Mouse (Mus musculus) stomach, embryonic 14.5 days (tissue): ENCODE measurements at regions not wholly inside any gene's neighbourhood (a gene's known extent, or its start where the extent isn't known, plus 50 kb on each side); places are given as distances from the start of the nearest gene placed in this dataset.

ENCODE experiments used
- ATAC-seq: fragments of 200-750 bp; cut with Nextera tagmentation; 2 replicates; pipeline ENCODE4 v1.8.0; 2017; ENCODE audit warnings: low read depth, moderate TSS enrichment; ENCODE audit not compliant: insufficient number of reproducible peaks, insufficient read depth, low FRiP score
- H3K27ac ChIP-seq: fragments of 300-500 bp; sonication (generic); 2 replicates; pipeline ENCODE4 v1.5.1; 2014; ENCODE audit warnings: mild to moderate bottlenecking, low read length, moderate library complexity, mixed read lengths
- H3K27me3 ChIP-seq: fragments of 300-500 bp; sonication (generic); 2 replicates; pipeline ENCODE4 v1.6.1; 2014; ENCODE audit warnings: low read length, control low read depth, mixed read lengths; ENCODE audit not compliant: control insufficient read depth, insufficient read depth
- H3K36me3 ChIP-seq: fragments of 300-500 bp; sonication (generic); 2 replicates; pipeline ENCODE4 v1.6.1; 2014; ENCODE audit warnings: mild to moderate bottlenecking, control low read depth, low read length, moderate library complexity, mixed read lengths; ENCODE audit not compliant: control insufficient read depth, insufficient read depth
- H3K4me1 ChIP-seq: fragments of 300-500 bp; sonication (generic); 2 replicates; pipeline ENCODE4 v1.6.1; 2014; ENCODE audit warnings: low read length, control low read depth, mixed read lengths; ENCODE audit not compliant: control insufficient read depth, insufficient read depth
- H3K4me2 ChIP-seq: fragments of 300-500 bp; sonication (generic); replicated peaks from 2 replicates; pipeline ENCODE4 v1.6.1; 2014; ENCODE audit warnings: low read depth, low read length, control low read depth
- H3K4me3 ChIP-seq: fragments of 300-500 bp; sonication (generic); 2 replicates; pipeline ENCODE4 v1.5.1; 2014; ENCODE audit warnings: low read depth, low read length, control low read depth
- H3K9ac ChIP-seq: fragments of 300-500 bp; sonication (generic); replicated peaks from 2 replicates; pipeline ENCODE4 v1.6.1; 2014; ENCODE audit warnings: low read depth, mild to moderate bottlenecking, control low read depth, low read length, moderate library complexity, mixed read lengths
- H3K9me3 ChIP-seq: fragments of 300-500 bp; sonication (generic); 2 replicates; pipeline ENCODE4 v1.6.1; 2016; ENCODE audit warnings: low read depth, low read length, control low read depth; ENCODE audit not compliant: control insufficient read depth
- WGBS: fragments of 180-500 bp; shearing (Covaris S2); extraction: QIAGEN DNeasy Blood & Tissue Kit; methylation state at CpG from one replicate; pipeline ENCODE4 v1.1.7; 2014; 5-methylcytosine and 5-hydroxymethylcytosine counted together

DNA sequence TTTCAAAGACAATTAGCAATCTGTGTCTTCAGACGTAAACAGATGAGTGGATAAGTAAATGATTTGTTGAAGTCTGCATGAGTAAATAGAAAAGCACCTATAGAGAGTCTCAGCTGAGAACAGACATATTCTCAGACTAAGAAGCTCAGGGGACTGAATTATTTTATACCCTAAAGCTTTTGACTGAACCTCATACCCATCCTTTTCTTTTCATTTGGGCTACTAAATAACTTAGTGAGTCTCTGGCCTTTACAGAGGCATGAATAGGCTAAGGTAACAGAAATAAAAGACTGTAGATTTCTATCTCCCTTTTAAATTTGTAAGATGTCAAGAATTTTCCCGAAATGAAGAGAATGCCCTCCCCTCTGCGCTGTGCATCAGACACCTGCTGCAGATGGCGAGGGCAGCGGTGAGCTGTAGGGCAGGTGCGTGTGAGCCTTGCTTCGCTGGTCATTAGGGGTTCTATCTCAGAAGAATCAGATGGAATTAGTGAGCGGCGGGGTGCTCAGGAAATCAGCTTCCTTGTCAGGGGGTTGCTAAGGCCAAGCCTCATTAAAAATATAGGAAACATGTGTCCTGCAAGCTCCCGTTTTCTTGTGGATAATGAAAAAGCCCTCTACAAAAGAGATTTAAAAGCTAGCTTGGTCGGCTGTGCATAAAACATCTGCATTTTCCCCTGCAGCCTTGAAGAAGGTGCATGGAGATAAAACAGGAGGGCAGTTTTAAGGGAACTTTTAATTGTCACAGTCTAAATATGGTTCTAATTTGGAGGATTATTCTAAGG lies 107.0 kb upstream of the Arhgap24 start:
- Histone ChIP-seq H3K9me3 (no peaks in the 10 kb centered on the region), H3K36me3 (no peaks in the 10 kb centered on the region), H3K27me3 (no peaks in the 10 kb centered on the region), H3K27ac (no peak overlapping the region), H3K4me3 (no peak overlapping the region), H3K4me1 (no peaks in the 10 kb centered on the region), H3K4me2 (no peak overlapping the region), H3K9ac (no peak overlapping the region)
- ATAC-seq: no peak
- 66% methylated on average over 11 of the region's 11 CpGs for WGBS

DNA sequence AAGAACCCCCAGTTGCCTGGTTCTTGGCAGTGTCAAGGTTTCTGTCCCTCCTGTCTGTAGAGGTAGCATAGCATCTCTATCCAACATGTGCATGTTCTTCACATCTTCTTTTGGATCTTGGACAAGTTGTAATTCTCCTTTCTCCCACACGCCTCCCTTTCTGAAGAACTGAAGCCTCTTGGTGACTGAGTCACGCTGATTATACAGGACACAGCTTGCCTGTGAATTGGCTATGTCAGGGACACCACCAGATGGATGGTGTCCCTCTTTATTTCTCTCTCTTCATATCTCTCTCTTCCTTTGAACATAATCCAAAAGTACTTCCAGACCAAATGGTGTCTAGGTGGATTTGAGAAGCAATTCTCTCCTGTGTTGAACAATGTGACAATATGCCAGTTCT lies 105.9 kb upstream of the Arhgap24 start:
- no peak for ATAC-seq
- 79% methylated on average over 2 of the region's 2 CpGs for WGBS

DNA sequence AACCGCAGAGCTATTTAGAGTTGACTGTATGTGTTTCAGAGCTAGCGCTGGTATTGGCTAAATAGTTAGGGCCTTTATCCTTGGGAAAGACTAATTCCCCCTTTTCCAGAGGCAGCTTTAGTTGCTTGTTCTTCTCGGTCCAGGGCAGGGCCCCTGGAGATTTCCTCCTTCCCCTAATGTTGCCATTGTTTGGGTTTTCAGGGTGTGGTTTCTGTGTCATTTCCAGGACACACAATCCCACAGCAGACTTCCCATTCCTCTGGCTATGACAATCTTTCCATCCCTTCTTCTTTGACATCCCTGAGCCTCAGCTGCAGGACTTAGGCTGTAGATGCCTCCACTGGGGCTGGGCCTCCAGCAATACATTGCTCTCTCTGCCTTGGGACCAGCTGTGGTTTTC lies 87.2 kb upstream of the Arhgap24 start:
- 74% methylated on average over 3 of the region's 3 CpGs for WGBS
- ATAC-seq: no peak
- H3K36me3 ChIP-seq: no peaks in the 10 kb centered on the region
- no peak overlapping the region for H3K9ac ChIP-seq
- no peak overlapping the region for H3K4me3 ChIP-seq
- no peaks in the 10 kb centered on the region for H3K4me1 ChIP-seq
- no peaks in the 10 kb centered on the region for H3K27me3 ChIP-seq
- H3K4me2 ChIP-seq: no peak overlapping the region
- H3K9me3 ChIP-seq: no peaks in the 10 kb centered on the region
- no peak overlapping the region for H3K27ac ChIP-seq

More for the DNA sequence above, 105.9 kb upstream of the Arhgap24 start:
- Histone ChIP-seq H3K4me3 (no peak overlapping the region), H3K9me3 (no peaks in the 10 kb centered on the region), H3K27me3 (no peaks in the 10 kb centered on the region), H3K36me3 (no peaks in the 10 kb centered on the region), H3K27ac (no peak overlapping the region), H3K4me1 (no peaks in the 10 kb centered on the region), H3K9ac (no peak overlapping the region), H3K4me2 (no peak overlapping the region)

DNA sequence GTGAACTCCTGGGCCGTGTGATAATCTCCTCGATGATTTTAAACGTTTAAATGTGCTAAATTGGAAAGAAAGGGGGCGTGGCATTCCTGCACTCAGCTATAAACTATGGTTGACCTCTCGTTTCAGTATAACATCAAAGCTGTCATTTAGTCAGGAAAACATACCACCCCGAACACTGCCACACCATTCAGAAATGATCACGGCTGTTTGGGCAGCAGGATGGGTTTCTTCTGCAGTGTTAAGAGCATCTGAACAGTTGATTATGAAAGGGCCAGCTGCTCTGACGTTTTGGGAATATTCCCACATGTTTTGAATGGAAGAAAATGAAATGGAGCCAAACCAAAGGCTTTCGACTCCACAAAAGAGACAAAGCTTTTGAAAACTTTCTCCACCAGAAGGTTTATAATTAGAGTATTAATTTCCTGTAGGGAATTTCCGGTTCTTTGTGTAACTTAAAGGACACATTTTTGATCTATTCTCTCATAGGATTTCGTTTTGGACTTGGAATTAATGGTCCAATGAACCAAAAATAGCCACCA lies 85.5 kb upstream of the Arhgap24 start:
- Histone ChIP-seq H3K9me3 (no peaks in the 10 kb centered on the region), H3K4me3 (no peak overlapping the region), H3K9ac (no peak overlapping the region), H3K4me2 (no peak overlapping the region), H3K4me1 (no peaks in the 10 kb centered on the region), H3K27me3 (no peaks in the 10 kb centered on the region), H3K36me3 (no peaks in the 10 kb centered on the region), H3K27ac (no peak overlapping the region; the same call in 1 of the 2 replicates)
- no peak for ATAC-seq
- WGBS: 32% methylated on average over 11 of the region's 11 CpGs

DNA sequence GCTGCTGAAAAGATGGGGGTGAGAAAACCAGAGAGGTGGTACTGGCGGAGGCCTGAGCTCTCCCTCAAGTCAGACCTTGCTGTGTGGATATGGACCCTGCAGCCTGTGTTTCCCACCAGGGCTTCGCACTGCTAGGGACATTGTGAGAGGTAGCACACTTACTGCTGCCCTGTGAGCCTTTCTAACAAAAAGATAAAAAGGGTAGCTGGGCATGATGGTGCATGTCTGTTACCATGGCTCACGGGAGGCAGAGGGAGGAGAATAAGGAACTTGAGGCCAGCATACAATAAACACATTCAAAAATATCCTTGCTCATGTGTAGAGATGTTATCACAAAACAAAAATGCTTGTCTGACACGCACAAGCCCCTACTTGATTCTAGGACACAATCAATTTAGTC lies 82.2 kb upstream of the Arhgap24 start:
- Histone ChIP-seq H3K27ac (peak overlapping the region; percentile 52; the same call in 1 of the 2 replicates), H3K9me3 (no peaks in the 10 kb centered on the region), H3K4me3 (no peak overlapping the region), H3K4me1 (no peaks in the 10 kb centered on the region), H3K4me2 (no peak overlapping the region), H3K27me3 (no peaks in the 10 kb centered on the region), H3K36me3 (no peaks in the 10 kb centered on the region), H3K9ac (no peak overlapping the region)
- 70% methylated on average over 4 of the region's 4 CpGs for whole genome bisulfite sequencing
- ATAC-seq: no peak

DNA sequence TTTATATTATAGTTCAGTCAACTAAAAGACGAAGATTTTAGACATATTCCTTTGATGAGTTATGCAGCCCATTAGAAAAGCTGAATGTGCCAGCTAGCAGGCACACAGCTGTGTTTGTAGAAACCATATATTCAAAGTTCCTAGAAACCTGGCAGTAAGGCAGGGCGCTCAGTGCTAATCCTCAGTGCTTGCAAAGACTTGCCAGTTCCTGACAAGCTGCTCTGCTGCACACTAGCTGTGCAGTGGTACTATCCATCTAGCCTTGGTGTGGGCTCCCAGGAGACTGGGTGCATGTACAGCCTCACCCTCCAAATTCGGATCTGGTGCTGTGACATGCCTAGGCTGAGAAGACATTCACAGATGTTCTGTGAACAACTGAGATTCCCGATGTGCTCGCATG lies 63.5 kb upstream of the Arhgap24 start:
- H3K36me3 ChIP-seq: no peaks in the 10 kb centered on the region
- no peak overlapping the region for H3K4me2 ChIP-seq
- H3K9ac ChIP-seq: no peak overlapping the region
- no peak overlapping the region for H3K4me3 ChIP-seq
- no peaks in the 10 kb centered on the region for H3K9me3 ChIP-seq
- no peak for ATAC-seq
- H3K4me1 ChIP-seq: no peaks in the 10 kb centered on the region
- WGBS: 67% methylated on average over 5 of the region's 5 CpGs
- H3K27ac ChIP-seq: no peak overlapping the region
- H3K27me3 ChIP-seq: no peaks in the 10 kb centered on the region

DNA sequence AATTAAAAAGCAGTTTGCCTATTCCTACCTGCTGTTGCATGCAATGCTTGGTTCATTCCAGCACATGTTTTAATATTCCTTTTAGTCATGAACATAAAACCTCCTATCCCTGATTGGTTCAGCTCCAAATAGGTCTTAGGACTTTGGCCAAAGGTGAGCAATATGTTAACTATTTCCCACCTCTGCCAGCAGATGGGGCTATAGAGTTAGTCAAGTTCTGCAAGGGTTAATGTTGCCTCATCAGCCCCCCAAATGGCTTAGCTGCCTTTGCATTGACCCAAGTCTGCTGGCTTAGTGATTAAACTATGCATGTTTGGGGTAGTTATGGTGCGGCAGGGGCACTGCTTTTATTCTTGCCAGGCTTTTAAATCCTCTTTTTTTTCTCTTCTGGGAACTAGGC lies 62.1 kb upstream of the Arhgap24 start:
- H3K9ac ChIP-seq: no peak overlapping the region
- no peaks in the 10 kb centered on the region for H3K9me3 ChIP-seq
- no peaks in the 10 kb centered on the region for H3K27me3 ChIP-seq
- no peaks in the 10 kb centered on the region for H3K36me3 ChIP-seq
- 28% methylated on average over 1 of the region's 1 CpGs for WGBS
- ATAC-seq: no peak
- no peak overlapping the region for H3K4me2 ChIP-seq
- H3K4me3 ChIP-seq: no peak overlapping the region
- no peak overlapping the region for H3K27ac ChIP-seq
- H3K4me1 ChIP-seq: no peaks in the 10 kb centered on the region

DNA sequence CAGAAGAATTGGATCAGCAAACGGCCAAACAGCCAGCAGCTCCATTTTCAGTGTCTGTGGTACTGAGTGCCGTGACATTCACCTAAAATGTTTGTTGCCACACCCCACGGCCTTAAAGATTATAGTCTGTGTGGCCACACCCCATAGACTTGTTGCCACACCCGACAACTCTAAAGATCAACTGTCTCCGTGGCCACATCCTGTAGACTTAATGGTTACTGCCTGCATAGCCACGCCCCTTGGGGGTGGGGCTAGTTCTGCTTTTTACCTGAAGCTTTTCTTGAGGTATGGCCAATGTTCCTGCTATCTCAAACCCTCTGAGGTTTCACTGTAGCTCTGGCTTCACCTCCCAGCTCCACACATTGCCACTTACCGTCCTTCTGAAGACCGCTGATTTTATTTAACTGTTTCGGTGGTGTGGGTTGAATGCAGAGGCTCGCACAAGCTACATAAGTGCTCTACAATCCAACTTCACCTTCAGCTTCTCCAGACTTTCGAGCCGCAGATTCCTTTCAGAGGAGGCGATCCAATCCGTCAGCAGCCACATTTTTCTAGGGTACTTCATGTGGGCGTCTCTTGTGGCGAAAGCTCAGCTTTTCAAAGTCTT lies 56.5 kb upstream of the Arhgap24 start:
- 87% methylated on average over 16 of the region's 16 CpGs for WGBS
- Histone ChIP-seq H3K4me2 (no peak overlapping the region), H3K4me3 (no peak overlapping the region), H3K27me3 (no peaks in the 10 kb centered on the region), H3K27ac (no peak overlapping the region), H3K9me3 (no peaks in the 10 kb centered on the region), H3K4me1 (no peaks in the 10 kb centered on the region), H3K9ac (no peak overlapping the region), H3K36me3 (no peaks in the 10 kb centered on the region)
- ATAC-seq: no peak
